In the genomic region with DNA sequence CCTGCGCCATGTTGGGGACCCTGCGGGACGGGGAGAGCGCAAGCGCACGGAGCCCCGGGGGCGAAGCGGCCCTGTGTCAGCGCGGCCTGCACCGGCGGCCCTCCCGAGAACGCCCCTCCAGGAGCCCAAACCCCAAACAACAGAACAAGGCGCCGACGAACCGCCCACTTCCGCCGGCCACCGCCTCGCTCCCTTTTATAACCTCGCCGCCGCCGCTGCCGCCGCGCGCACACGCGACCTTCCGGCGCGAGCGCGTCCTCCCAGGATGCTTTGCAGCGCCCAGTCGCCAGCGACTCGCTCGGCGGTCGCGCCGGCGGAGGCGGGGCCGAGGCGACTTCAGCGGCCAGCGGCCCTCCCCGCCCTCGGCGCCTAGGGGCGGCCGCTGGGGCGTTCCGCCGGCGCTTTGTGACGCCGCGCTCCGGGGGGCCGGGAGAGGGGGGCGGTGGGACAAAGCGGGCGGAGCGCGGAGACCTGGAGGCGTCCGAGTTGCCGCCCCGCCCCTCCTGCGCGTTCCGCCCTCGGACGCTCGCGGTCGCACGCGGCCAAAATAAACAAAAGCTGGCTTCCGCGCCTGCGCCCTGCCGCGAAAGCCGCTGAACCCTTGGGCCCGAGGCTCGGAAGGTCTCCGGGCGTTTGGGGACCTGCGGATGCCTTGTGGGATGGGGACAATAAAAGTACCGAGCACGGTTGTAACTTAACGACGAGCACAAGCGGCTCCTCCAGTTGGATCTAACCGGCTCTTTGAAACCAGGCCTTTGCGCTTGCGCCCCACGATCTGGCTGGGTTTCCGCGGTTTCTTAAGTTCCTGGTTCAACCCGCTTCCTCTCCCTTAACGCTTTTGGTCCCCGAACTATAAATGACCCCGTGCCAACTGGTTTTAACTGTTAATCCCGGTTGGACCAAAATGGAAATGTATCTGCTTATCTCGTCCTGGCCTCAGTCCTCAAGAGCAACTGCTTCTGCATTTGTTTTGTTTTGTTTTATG, we compare ENCODE assay signal across 8 mouse cellular contexts. TPM values are rescaled to one million over a fixed set of nuclear protein-coding genes. Genes with fewer than 3 reads are reported as not detected.
DNase-seq lines count a peak whose midpoint lies in the region; ATAC-seq lines count a peak whose summit lies in the region.

A gene (minus strand): TSS at position 172 of the 985 bp plus-strand sequence.

- peak; percentile 73 for ATAC-seq in inflammation-experienced regulatory T-cells, adult 6 months
- peak; percentile 80 for ATAC-seq in megakaryocyte-erythroid progenitor cell, adult 5-6 weeks (replicated peaks; ENCODE audit: low FRiP score, low TSS enrichment, poor library complexity, severe bottlenecking)

- intact Hi-C loops in gastrocnemius, postnatal 14 days (cut with DNase I; ENCODE audit: low total_unique reads) = no loop called here
- intact Hi-C loops in left cerebral cortex, postnatal 10 days (cut with DNase I) = no loop called here

- peak; percentile 98 for DNase-seq in adrenal gland, adult (ENCODE audit: inconsistent age in 2 of 2, low spot score in 1 of 2)
- peak; percentile 96 for DNase-seq in embryo, embryonic 10.5 days (ENCODE audit: low spot score)
- DNase-seq in gastrocnemius, postnatal 14 days = peak; percentile 96
- peak; percentile 88 to 98 for DNase-seq in left cerebral cortex, postnatal 10 days (ENCODE audit: extremely low spot score in 1 of 2, low spot score in 2 of 2)
- peak; percentile 96 for DNase-seq in right cerebral cortex, postnatal 25 days
- peak; percentile 96 to 97 for DNase-seq in urinary bladder, postnatal 4 days (ENCODE audit: low spot score in 2 of 2)

RNA-seq across cellular contexts. Expression of the gene that starts here (rescaled TPM):
- total RNA-seq in gastrocnemius, postnatal 14 days (2021) = 1 to 10 TPM; 5.5 to 5.8 TPM
- 10 to 100 TPM; 14.9 to 17.6 (median 15.4) TPM for polyA plus RNA-seq in inflammation-experienced regulatory T-cells, adult 6 months (2017; shearing (Covaris generic))
- 10 to 100 TPM; 12.6 to 13.1 TPM for total RNA-seq in left cerebral cortex, postnatal 10 days (2021)
- 11.8 and 12.6 TPM in 2 replicates for total RNA-seq in megakaryocyte-erythroid progenitor cell, adult 5-6 weeks (2014; fragmentation: Nextera tagmentation)
- total RNA-seq in megakaryocyte-erythroid progenitor cell, adult 5-6 weeks (2017) = 25.0 and 26.7 TPM in 2 replicates

Comparison
In these comparisons a context has a peak if more than half of its experiments do, and no peak if none do; other contexts are left out.
1. Peak in every context shown above with its lines: DNase-seq and ATAC-seq.